Mouse (Mus musculus) limb, embryonic 15.5 days (tissue): ENCODE measurements around the gene Ppm1m. TPM values are rescaled to one million over a fixed set of nuclear protein-coding genes. Genes with fewer than 3 reads are reported as not detected.

ENCODE experiments used
- ATAC-seq: fragments of 200-750 bp; cut with Nextera tagmentation; 2 replicates; pipeline ENCODE4 v1.8.0; 2017; ENCODE audit warnings: low read depth, moderate TSS enrichment; ENCODE audit not compliant: insufficient number of reproducible peaks, low FRiP score, low TSS enrichment
- H3K27ac ChIP-seq: fragments of 300-500 bp; sonication (generic); 2 replicates; pipeline ENCODE4 v1.5.1; 2015; ENCODE audit warnings: moderate library complexity, mild to moderate bottlenecking, inconsistent platforms
- H3K27me3 ChIP-seq: fragments of 300-500 bp; sonication (generic); 2 replicates; pipeline ENCODE4 v1.6.1; 2015; ENCODE audit warnings: inconsistent platforms
- H3K36me3 ChIP-seq: fragments of 300-500 bp; sonication (generic); 2 replicates; pipeline ENCODE4 v1.6.1; 2015; ENCODE audit warnings: inconsistent platforms
- H3K4me1 ChIP-seq: fragments of 300-500 bp; sonication (generic); 2 replicates; pipeline ENCODE4 v1.6.1; 2015; ENCODE audit warnings: inconsistent platforms
- H3K4me2 ChIP-seq: fragments of 300-500 bp; sonication (generic); 2 replicates; pipeline ENCODE4 v1.6.1; 2015; ENCODE audit warnings: mild to moderate bottlenecking, inconsistent platforms
- H3K4me3 ChIP-seq: fragments of 300-500 bp; sonication (generic); 2 replicates; pipeline ENCODE4 v1.5.1; 2015; ENCODE audit warnings: mild to moderate bottlenecking, inconsistent platforms
- H3K9ac ChIP-seq: fragments of 300-500 bp; sonication (generic); 2 replicates; pipeline ENCODE4 v1.6.1; 2015; ENCODE audit warnings: inconsistent platforms
- H3K9me3 ChIP-seq: fragments of 300-500 bp; sonication (generic); 2 replicates; pipeline ENCODE4 v1.6.1; 2016; ENCODE audit warnings: inconsistent platforms
- WGBS: fragments of 180-500 bp; shearing (Covaris S2); methylation state at CpG from one replicate; pipeline ENCODE4 v1.1.7; 2015; 5-methylcytosine and 5-hydroxymethylcytosine counted together
- polyA plus RNA-seq: library from polyadenylated mRNA; unstranded; fragments of >200 nt; fragmentation: Nextera tagmentation; extraction: Ambion mirVana; gene quantifications from 2 replicates; pipeline ENCODE4 v1.2.1, GENCODE M21; 2015

Gene Ppm1m
- polyA plus RNA-seq, 1 experiment from 2014 or later: 48.6 TPM

GRCm38 (mm10) chr9:106231220-106231619 lies 31.7 kb upstream of the Ppm1m start:
- ATAC-seq: no peak
- peaks cover 4% of the 10 kb centered on the region for H3K4me1 ChIP-seq
- H3K9me3 ChIP-seq: no peaks in the 10 kb centered on the region
- WGBS: 76% methylated on average over 7 of the region's 7 CpGs
- no peak overlapping the region for H3K4me2 ChIP-seq
- no peak overlapping the region for H3K9ac ChIP-seq
- H3K4me3 ChIP-seq: no peak overlapping the region
- peaks cover 37% of the 10 kb centered on the region for H3K36me3 ChIP-seq
- no peak overlapping the region for H3K27ac ChIP-seq
- H3K27me3 ChIP-seq: peaks cover 7% of the 10 kb centered on the region

GRCm38 (mm10) chr9:106230734-106231106 lies 31.2 kb upstream of the Ppm1m start:
- WGBS: 48% methylated on average over 3 of the region's 3 CpGs
- no peak overlapping the region for H3K4me2 ChIP-seq
- H3K9me3 ChIP-seq: no peaks in the 10 kb centered on the region
- H3K27ac ChIP-seq: peak overlapping the region; percentile 17; the same call in 1 of the 2 replicates
- H3K9ac ChIP-seq: no peak overlapping the region
- no peak for ATAC-seq
- no peak overlapping the region for H3K4me3 ChIP-seq
- H3K4me1 ChIP-seq: peaks cover 9% of the 10 kb centered on the region
- peaks cover 11% of the 10 kb centered on the region for H3K27me3 ChIP-seq
- H3K36me3 ChIP-seq: peaks cover 32% of the 10 kb centered on the region

GRCm38 (mm10) chr9:106230051-106230733 lies 30.6 kb upstream of the Ppm1m start:
- Histone ChIP-seq H3K9ac (no peak overlapping the region), H3K4me3 (no peak overlapping the region), H3K4me1 (peaks cover 10% of the 10 kb centered on the region), H3K27ac (peak overlapping the region; percentile 17; the same call in 1 of the 2 replicates), H3K4me2 (no peak overlapping the region), H3K36me3 (peaks cover 27% of the 10 kb centered on the region), H3K27me3 (peaks cover 16% of the 10 kb centered on the region), H3K9me3 (no peaks in the 10 kb centered on the region)
- no peak for ATAC-seq
- 74% methylated on average over 9 of the region's 9 CpGs for WGBS

- Histone ChIP-seq H3K27ac (no peak overlapping the region), H3K9me3 (no peaks in the 10 kb centered on the region), H3K36me3 (peaks cover 4% of the 10 kb centered on the region), H3K4me2 (no peak overlapping the region), H3K9ac (no peak overlapping the region), H3K27me3 (peaks cover 17% of the 10 kb centered on the region), H3K4me3 (no peak overlapping the region), H3K4me1 (peaks cover 10% of the 10 kb centered on the region)
- ATAC-seq: no peak
- WGBS: 75% methylated on average over 8 of the region's 8 CpGs
Observed at GRCm38 (mm10) chr9:106227790-106228429, 28.4 kb upstream of the Ppm1m start.

DNA sequence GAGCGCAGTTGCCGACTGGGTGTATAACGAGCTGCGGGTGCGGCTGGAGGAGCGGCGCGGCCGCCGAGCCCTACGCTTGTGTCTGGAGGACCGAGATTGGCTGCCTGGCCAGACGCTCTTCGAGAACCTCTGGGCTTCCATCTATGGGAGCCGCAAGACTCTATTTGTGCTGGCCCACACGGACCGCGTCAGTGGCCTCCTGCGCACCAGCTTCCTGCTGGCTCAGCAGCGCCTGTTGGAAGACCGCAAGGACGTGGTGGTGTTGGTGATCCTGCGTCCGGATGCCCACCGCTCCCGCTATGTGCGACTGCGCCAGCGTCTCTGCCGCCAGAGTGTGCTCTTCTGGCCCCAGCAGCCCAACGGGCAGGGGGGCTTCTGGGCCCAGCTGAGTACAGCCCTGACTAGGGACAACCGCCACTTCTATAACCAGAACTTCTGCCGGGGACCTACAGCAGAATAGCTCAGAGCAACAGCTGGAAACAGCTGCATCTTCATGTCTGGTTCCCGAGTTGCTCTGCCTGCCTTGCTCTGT lies 26.7 kb upstream of the Ppm1m start:
- H3K27me3 ChIP-seq: peaks cover 17% of the 10 kb centered on the region
- WGBS: 4% methylated on average over 34 of the region's 34 CpGs
- no peaks in the 10 kb centered on the region for H3K36me3 ChIP-seq
- ATAC-seq: peak; percentile 59
- peak overlapping the region; percentile 40 for H3K4me3 ChIP-seq
- H3K9ac ChIP-seq: peak overlapping the region; percentile 39; the same call in 1 of the 2 replicates
- H3K4me1 ChIP-seq: peaks cover 10% of the 10 kb centered on the region
- H3K27ac ChIP-seq: no peak overlapping the region; the same call in 1 of the 2 replicates
- no peaks in the 10 kb centered on the region for H3K9me3 ChIP-seq
- peak overlapping the region; percentile 70 for H3K4me2 ChIP-seq

- H3K4me1 ChIP-seq: peaks cover 10% of the 10 kb centered on the region
- H3K4me2 ChIP-seq: peak overlapping the region; percentile 70
- no peak overlapping the region for H3K27ac ChIP-seq
- WGBS: 58% methylated on average over 24 of the region's 24 CpGs
- no peaks in the 10 kb centered on the region for H3K36me3 ChIP-seq
- H3K4me3 ChIP-seq: peak overlapping the region; percentile 40
- ATAC-seq: no peak
- H3K9me3 ChIP-seq: no peaks in the 10 kb centered on the region
- H3K27me3 ChIP-seq: peaks cover 17% of the 10 kb centered on the region
- H3K9ac ChIP-seq: peak overlapping the region; percentile 39; the same call in 1 of the 2 replicates
Observed at GRCm38 (mm10) chr9:106225469-106226150, 26.1 kb upstream of the Ppm1m start.

DNA sequence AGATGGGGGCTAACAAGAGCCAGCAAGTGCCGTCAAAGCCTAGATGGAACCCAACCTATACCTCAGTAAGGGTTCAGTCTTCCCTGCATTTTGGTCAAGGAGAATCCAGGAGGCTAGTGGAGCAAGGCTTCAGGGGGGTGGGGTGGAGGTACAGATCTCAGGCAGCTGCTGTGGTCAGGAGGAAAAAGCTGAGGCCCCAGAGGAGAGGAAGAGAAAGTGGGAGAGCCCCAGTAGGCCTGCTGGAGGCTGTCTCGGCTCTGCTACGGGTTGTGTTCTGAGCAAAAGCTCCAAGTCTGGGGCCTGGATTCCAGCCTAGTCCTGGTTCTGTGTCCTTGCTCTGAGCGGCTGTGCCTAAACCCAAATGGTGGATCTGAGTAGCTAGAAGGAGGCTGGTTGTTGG lies 23.4 kb upstream of the Ppm1m start:
- Histone ChIP-seq H3K4me1 (peaks cover 10% of the 10 kb centered on the region), H3K27me3 (peaks cover 17% of the 10 kb centered on the region), H3K36me3 (no peaks in the 10 kb centered on the region), H3K9me3 (no peaks in the 10 kb centered on the region), H3K9ac (no peak overlapping the region), H3K4me3 (no peak overlapping the region), H3K27ac (no peak overlapping the region), H3K4me2 (no peak overlapping the region)
- no peak for ATAC-seq
- 82% methylated on average over 4 of the region's 4 CpGs for WGBS

- Histone ChIP-seq H3K27ac (no peak within 1 kb of the TSS), H3K4me2 (no peak within 1 kb of the TSS), H3K9me3 (no peaks in the 10 kb centered on the region), H3K4me3 (no peak within 1 kb of the TSS), H3K9ac (no peak within 1 kb of the TSS), H3K27me3 (peaks cover 17% of the 10 kb centered on the region), H3K36me3 (no peaks in the 10 kb centered on the region), H3K4me1 (peaks cover 10% of the 10 kb centered on the region)
- ATAC-seq: no peak
- 66% methylated on average over 4 of the region's 4 CpGs for WGBS
Observed at GRCm38 (mm10) chr9:106222261-106222851, 22.8 kb upstream of the Ppm1m start, which contains the start of gene Tlr9. Tlr9 (plus strand) TSS chr9:106222598.

GRCm38 (mm10) chr9:106220894-106221523 lies 21.5 kb upstream of the Ppm1m start:
- no peak overlapping the region for H3K4me2 ChIP-seq
- no peaks in the 10 kb centered on the region for H3K9me3 ChIP-seq
- peaks cover 2% of the 10 kb centered on the region; the same call in 1 of the 2 replicates for H3K36me3 ChIP-seq
- no peak overlapping the region for H3K4me3 ChIP-seq
- no peak overlapping the region for H3K27ac ChIP-seq
- H3K4me1 ChIP-seq: peaks cover 4% of the 10 kb centered on the region
- no peak overlapping the region for H3K9ac ChIP-seq
- ATAC-seq: no peak
- H3K27me3 ChIP-seq: peaks cover 9% of the 10 kb centered on the region
- WGBS: 54% methylated on average over 8 of the region's 8 CpGs

- no peaks in the 10 kb centered on the region for H3K27me3 ChIP-seq
- no peak overlapping the region for H3K27ac ChIP-seq
- no peak overlapping the region for H3K4me3 ChIP-seq
- WGBS: 86% methylated on average over 7 of the region's 7 CpGs
- H3K9me3 ChIP-seq: no peaks in the 10 kb centered on the region
- no peak overlapping the region for H3K9ac ChIP-seq
- no peak overlapping the region for H3K4me2 ChIP-seq
- no peak for ATAC-seq
- H3K4me1 ChIP-seq: peaks cover 4% of the 10 kb centered on the region
- peaks cover 36% of the 10 kb centered on the region for H3K36me3 ChIP-seq
Observed at GRCm38 (mm10) chr9:106216971-106217370, 17.4 kb upstream of the Ppm1m start.

DNA sequence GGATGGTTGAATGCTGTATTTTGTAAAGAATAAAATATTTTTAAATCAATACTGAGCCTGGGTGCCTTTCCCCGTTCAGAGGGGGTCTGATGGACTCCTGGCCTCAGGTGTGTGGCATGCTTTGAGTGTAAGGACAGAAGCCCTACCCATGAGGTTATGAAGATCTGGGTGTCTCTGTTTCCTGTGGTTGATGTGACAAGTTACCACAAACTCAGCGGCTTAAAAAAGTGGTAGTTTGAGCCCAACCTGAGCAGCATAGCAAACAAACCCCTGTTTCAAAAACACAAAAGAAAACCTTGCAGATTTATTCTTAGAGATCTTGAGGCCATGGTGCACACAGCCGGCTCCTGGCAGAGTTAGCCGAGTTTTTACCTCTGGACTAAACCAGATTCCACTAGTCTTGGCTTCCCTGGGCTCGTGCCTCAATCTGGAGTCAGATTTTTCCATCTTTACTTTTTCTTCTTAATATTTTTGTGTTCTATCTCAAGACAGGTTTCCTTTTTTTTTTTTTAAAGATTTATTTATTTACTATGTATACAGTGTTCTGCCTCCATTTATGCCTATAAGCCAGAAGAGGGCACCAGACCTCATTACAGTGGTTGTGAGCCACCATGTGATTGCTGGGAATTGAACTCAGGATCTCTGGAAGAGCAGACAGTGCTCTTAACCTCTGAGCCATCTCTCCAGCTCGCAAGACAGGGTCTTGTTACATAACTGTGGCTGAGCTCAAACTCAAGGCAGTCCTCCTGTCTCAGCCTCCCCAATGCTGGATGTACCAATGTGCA lies 16.0 kb upstream of the Ppm1m start:
- no peak overlapping the region for H3K4me2 ChIP-seq
- no peak overlapping the region for H3K9ac ChIP-seq
- ATAC-seq: no peak
- no peaks in the 10 kb centered on the region for H3K9me3 ChIP-seq
- H3K27me3 ChIP-seq: no peaks in the 10 kb centered on the region
- H3K36me3 ChIP-seq: peaks cover 36% of the 10 kb centered on the region
- H3K4me3 ChIP-seq: no peak overlapping the region
- no peak overlapping the region for H3K27ac ChIP-seq
- H3K4me1 ChIP-seq: peaks cover 12% of the 10 kb centered on the region
- WGBS: 81% methylated on average over 6 of the region's 6 CpGs
